Mouse (Mus musculus) gastrocnemius, postnatal 14 days (tissue): ENCODE data around the gene Slc13a3. TPM values are rescaled to one million over a fixed set of nuclear protein-coding genes. Genes with fewer than 3 reads are reported as not detected.

Source experiments
- DNase-seq: peaks from one replicate; pipeline ENCODE4 v3.0.0; 2021; ENCODE audit warnings: mixed read lengths
- intact Hi-C: fragments of 180-260 bp; cut with DNase I; formaldehyde crosslinking; loops from one replicate; pipeline ENCODE4 v1.15.1; 2025; ENCODE audit warnings: low total_unique reads
- total RNA-seq, 2 experiments: library from RNA; stranded (reverse); gene quantifications; 2 replicates each; pipeline ENCODE4 v1.2.3; 2021

The Slc13a3 gene
- total RNA-seq, 2 experiments from 2014 or later = 0.18 to 0.22 TPM

- no peak for DNase-seq
- intact Hi-C loops = no loop called here
These were observed 97.0 kb downstream of the Slc13a3 start for GRCm38 (mm10) chr2:165376001-165376400.

DNA sequence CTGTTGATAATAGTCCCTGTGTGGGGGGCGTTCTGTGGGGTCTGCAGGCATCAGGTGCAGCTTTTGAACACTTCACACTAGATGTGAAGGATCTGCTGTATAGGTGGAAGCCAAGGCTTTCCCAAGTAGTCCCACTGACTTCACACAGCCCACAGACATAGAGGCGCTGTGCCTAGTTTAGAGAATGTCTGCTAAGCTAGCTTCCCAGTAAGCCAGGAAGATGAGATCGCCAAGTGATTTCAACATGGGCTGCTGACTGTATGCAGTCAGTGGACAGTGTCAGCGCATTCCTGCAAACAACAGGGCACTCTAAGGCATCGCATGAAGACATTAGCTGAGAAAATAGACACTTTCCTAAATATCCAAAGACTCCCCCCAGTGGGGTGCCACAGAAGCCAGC is 97.6 kb downstream of the Slc13a3 start:
- intact Hi-C loops = no loop called here

DNA sequence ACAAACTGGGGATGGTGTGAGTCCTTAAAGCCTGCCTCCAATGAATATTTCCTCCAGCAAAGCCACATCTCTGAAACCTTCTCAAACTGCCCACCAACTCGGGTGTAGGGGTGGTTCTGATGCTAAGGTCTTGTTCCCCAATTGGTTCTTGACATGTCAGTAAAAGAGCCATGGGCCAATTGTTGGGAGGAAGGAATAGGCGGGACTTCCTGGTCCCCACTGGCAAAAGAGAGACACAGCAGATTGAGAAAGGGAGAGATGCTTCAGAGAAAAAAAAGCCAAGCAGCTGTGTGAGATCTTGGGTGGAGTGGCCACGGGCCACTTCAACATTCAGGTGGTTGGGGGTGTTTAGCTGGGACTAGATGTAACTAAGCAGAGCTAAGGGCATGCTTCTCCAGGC is 102.0 kb downstream of the Slc13a3 start:
- intact Hi-C loops = no loop called here
- no peak for DNase-seq

More for the DNA sequence above, 97.6 kb downstream of the Slc13a3 start:
- DNase-seq = no peak

GRCm38 (mm10) chr2:165370348-165370747 is 102.7 kb downstream of the Slc13a3 start:
- intact Hi-C loops = no loop called here

DNA sequence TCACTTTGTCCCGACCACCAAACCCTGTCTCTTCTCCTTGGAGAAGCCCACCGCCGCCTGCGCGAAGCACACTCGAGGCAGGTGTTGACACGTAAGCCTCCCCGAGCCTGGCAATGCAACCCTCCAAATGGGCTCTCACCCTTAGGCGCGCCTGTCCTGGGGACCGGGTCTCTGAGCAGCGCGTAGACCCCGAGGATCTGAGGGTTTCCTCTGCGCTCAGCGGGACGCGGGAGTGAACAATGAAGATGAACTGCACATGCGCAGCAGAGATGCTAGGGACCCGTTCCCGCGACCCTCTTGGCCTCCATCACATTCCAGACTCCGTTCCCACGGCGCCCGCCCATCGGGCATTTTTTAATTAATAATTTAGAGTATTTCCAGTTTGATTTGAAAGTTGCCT is 104.5 kb downstream of the Slc13a3 start, which contains the start of gene Zfp663:
TSS of gene Zfp663 (minus strand) at position 234 of the 400 bp plus-strand sequence.
- no peak for DNase-seq
- intact Hi-C loops = loop anchor here (10.0 kb wide), 1 partner anchor 116 kb away; no protein-coding TSS in a partner anchor

More at GRCm38 (mm10) chr2:165370348-165370747, 102.7 kb downstream of the Slc13a3 start:
- DNase-seq = no peak

- intact Hi-C loops = loop anchor here (10.0 kb wide), 1 partner anchor 117 kb away; no protein-coding TSS in a partner anchor
- DNase-seq = no peak
These were observed 105.1 kb downstream of the Slc13a3 start for GRCm38 (mm10) chr2:165367868-165368439.

- DNase-seq = no peak
These were observed 105.9 kb downstream of the Slc13a3 start for GRCm38 (mm10) chr2:165367047-165367520.

DNA sequence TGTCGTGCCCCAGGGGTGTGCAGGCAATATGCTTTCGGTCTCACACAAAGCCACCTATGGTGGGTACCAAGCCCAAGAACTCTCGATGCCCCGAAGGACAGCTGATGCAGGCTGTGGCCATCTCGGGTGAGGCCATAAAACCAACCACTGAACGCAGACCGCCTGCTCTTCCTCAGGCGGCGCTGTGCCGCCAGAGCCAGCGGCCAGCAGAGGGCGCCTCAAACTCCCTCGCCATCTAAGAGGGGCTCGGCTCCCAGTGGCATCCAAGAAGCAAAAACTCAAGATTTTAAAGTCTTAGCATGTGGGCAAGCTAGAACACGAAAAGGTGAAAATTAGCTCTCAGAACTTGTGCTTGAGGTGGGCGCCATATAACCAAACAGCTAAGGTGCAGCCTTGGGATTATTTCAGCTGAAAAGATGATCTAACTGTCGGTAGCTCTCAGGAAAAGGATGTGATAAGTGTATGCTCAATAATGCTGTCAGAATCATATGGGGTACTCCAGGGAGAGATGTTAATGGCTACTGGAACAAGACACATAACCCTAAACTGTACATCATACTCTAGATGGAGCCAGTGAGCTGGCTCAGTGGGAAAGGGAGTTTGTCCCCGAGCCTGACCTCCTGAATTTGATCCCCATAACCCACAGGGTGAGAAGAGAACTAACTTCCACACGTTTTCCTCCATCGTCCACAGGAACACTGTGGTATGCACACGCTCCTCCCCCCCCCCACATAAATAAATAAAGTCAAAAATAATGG is 108.5 kb downstream of the Slc13a3 start:
- peak; percentile 59 for DNase-seq
- intact Hi-C loops = loop anchor here (5.0 to 10.0 kb wide), 2 partner anchors 120 to 292 kb away; no protein-coding TSS in a partner anchor

More at GRCm38 (mm10) chr2:165367047-165367520, 105.9 kb downstream of the Slc13a3 start:
- intact Hi-C loops = loop anchor here (10.0 kb wide), 1 partner anchor 118 kb away; no protein-coding TSS in a partner anchor

DNA sequence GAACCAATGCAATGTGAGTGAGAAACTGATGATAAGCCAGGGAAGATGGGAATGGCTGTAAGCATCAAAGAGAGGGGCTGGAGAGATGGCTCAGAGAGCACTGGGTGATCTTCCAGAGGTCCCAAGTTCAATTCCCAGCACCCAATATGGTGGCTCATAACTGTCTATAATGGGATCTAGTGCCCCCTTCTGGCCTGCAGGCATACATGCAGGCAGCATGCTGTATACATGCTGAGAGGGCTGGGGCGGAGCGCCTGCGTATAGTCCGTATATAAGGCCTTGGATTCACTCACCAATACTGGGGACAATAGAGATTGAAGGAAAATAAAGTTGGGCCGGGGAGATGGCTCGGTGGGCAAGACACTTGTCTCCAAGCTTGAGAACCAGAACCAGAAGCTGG is 109.7 kb downstream of the Slc13a3 start:
- no peak for DNase-seq
- intact Hi-C loops = loop anchor here (5.0 to 10.0 kb wide), 2 partner anchors 122 to 291 kb away; no protein-coding TSS in a partner anchor

GRCm38 (mm10) chr2:165360861-165361260 is 112.2 kb downstream of the Slc13a3 start:
- peak; percentile 66 for DNase-seq
- intact Hi-C loops = loop anchor here (5.0 to 10.0 kb wide), 2 partner anchors 124 to 289 kb away; no protein-coding TSS in a partner anchor

Other genes starting within 250 kb of the Slc13a3 start
- gene Cdh22, start 238.4 kb downstream of the Slc13a3 start, total RNA-seq = under 1 TPM; 0.13 to 0.18 TPM
- 10 to 100 TPM; 16.4 to 16.8 TPM for gene Slc35c2, start 185.4 kb downstream of the Slc13a3 start, total RNA-seq
- gene Elmo2, start 146.8 kb downstream of the Slc13a3 start, total RNA-seq = 10 to 100 TPM; 16.7 to 19.6 TPM
- gene Zfp663, start 104.5 kb downstream of the Slc13a3 start, total RNA-seq = under 1 TPM in 1 of 2 experiments, not detected in 1; 0.08 TPM
- gene Zfp334, start 85.0 kb downstream of the Slc13a3 start, total RNA-seq = 1 to 10 TPM; 2.2 to 2.3 TPM
- gene Ocstamp, start 72.8 kb downstream of the Slc13a3 start, total RNA-seq = under 1 TPM; 0.11 to 0.18 TPM
- 1 to 10 TPM; 7.6 to 8.2 TPM for gene Trp53rka, start 20.1 kb upstream of the Slc13a3 start, total RNA-seq
- 1 to 10 TPM; 2.4 to 2.7 TPM for gene Slc2a10, start 30.6 kb upstream of the Slc13a3 start, total RNA-seq
- gene Eya2, start 121.8 kb upstream of the Slc13a3 start, total RNA-seq = 1 to 10 TPM; 3.7 to 5.1 TPM